Mouse (Mus musculus) embryonic facial prominence, embryonic 12.5 days (tissue): ENCODE data around the gene Trip10. TPM values are rescaled to one million over a fixed set of nuclear protein-coding genes. Genes with fewer than 3 reads are reported as not detected.
"Not testable (repeated sequence)": the region's sequence is repeated elsewhere in the genome, so short reads cannot be mapped to it uniquely, and the experiment has no call there.

Experiments
- ATAC-seq: fragments of 200-750 bp; cut with Nextera tagmentation; 2 replicates; pipeline ENCODE4 v1.8.0; 2017; ENCODE audit not compliant: insufficient number of reproducible peaks, insufficient read depth, low FRiP score, low TSS enrichment
- H3K27ac ChIP-seq: fragments of 300-500 bp; sonication (generic); 2 replicates; pipeline ENCODE4 v1.5.1; 2016; ENCODE audit warnings: mild to moderate bottlenecking
- H3K27me3 ChIP-seq: fragments of 300-500 bp; sonication (generic); 2 replicates; pipeline ENCODE4 v1.6.1; 2016; ENCODE audit warnings: mild to moderate bottlenecking, moderate library complexity
- H3K36me3 ChIP-seq: fragments of 300-500 bp; sonication (generic); 2 replicates; pipeline ENCODE4 v1.6.1; 2016; ENCODE audit warnings: mild to moderate bottlenecking
- H3K4me1 ChIP-seq: fragments of 300-500 bp; sonication (generic); 2 replicates; pipeline ENCODE4 v1.6.1; 2016
- H3K4me2 ChIP-seq: fragments of 300-500 bp; sonication (generic); replicated peaks from 2 replicates; pipeline ENCODE4 v1.6.1; 2016; ENCODE audit warnings: mild to moderate bottlenecking, moderate library complexity
- H3K4me3 ChIP-seq: fragments of 300-500 bp; sonication (generic); 2 replicates; pipeline ENCODE4 v1.5.1; 2016; ENCODE audit warnings: mild to moderate bottlenecking
- H3K9ac ChIP-seq: fragments of 300-500 bp; sonication (generic); 2 replicates; pipeline ENCODE4 v1.6.1; 2016; ENCODE audit warnings: mild to moderate bottlenecking, moderate library complexity
- H3K9me3 ChIP-seq: fragments of 300-500 bp; sonication (generic); 2 replicates; pipeline ENCODE4 v1.6.1; 2016; ENCODE audit warnings: mild to moderate bottlenecking, moderate library complexity
- WGBS: fragments of 180-500 bp; shearing (Covaris S2); methylation state at CpG from one replicate; pipeline ENCODE4 v1.1.7; 2016; 5-methylcytosine and 5-hydroxymethylcytosine counted together
- polyA plus RNA-seq: library from polyadenylated mRNA; unstranded; fragments of >200 nt; fragmentation: Nextera tagmentation; extraction: Ambion mirVana; gene quantifications from 2 replicates; pipeline ENCODE4 v1.2.1, GENCODE M21; 2016

Gene Trip10
- polyA plus RNA-seq, 1 experiment from 2014 or later = 35.6 TPM

DNA sequence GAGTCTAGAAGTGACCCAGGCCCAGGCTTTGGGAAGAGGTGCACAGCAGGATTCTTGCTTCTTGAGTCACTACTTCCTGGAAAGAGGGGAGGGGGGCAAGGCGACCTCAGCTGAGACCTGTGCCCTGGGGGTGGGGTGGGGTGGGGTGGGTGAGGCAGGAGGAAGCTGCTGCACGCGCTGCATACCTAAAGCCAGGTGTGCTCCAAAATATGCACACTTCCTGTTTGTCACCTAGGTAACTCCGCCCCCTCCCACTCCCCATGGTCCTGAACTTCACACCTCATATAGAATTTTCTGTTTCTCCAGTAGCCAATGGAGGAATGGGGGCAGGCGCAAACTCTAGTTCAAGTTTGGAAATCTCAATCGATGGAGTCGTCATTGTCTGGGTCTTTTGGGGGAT lies 24.6 kb downstream of the Trip10 start:
- Histone ChIP-seq H3K36me3 (no peaks in the 10 kb centered on the region), H3K9me3 (no peaks in the 10 kb centered on the region), H3K4me1 (peaks cover 11% of the 10 kb centered on the region; the same call in 1 of the 2 replicates), H3K27me3 (peaks cover 33% of the 10 kb centered on the region), H3K27ac (no peak overlapping the region), H3K9ac (no peak overlapping the region), H3K4me2 (no peak overlapping the region), H3K4me3 (no peak overlapping the region)
- 36% methylated on average over 7 of the region's 7 CpGs for WGBS
- no peak for ATAC-seq

DNA sequence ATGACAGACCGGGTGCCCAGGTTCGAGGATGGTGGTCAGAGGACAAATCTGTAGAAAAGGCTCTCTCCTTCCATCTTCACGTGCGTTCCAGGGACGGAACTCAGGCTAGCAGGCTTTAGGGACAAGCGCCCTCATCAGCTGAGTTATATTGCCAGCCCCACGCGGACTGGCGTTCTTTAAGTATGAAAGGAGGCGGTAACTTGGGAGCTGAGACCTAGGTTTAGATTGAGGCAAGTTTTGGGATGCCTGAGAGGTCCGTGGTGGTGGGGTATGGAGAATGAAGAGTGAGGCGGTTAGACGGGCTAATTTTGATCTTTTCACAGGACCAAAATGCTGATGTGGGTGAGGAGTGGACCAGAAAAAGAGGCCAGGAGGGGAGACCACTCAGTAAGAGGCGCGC lies 25.4 kb downstream of the Trip10 start:
- Histone ChIP-seq H3K4me3 (peak overlapping the region; percentile 47), H3K4me2 (peak overlapping the region; percentile 69), H3K36me3 (no peaks in the 10 kb centered on the region), H3K9ac (no peak overlapping the region), H3K27ac (no peak overlapping the region), H3K4me1 (peaks cover 11% of the 10 kb centered on the region; the same call in 1 of the 2 replicates), H3K27me3 (peaks cover 39% of the 10 kb centered on the region), H3K9me3 (no peaks in the 10 kb centered on the region)
- WGBS = 7% methylated on average over 15 of the region's 15 CpGs
- ATAC-seq = no peak

DNA sequence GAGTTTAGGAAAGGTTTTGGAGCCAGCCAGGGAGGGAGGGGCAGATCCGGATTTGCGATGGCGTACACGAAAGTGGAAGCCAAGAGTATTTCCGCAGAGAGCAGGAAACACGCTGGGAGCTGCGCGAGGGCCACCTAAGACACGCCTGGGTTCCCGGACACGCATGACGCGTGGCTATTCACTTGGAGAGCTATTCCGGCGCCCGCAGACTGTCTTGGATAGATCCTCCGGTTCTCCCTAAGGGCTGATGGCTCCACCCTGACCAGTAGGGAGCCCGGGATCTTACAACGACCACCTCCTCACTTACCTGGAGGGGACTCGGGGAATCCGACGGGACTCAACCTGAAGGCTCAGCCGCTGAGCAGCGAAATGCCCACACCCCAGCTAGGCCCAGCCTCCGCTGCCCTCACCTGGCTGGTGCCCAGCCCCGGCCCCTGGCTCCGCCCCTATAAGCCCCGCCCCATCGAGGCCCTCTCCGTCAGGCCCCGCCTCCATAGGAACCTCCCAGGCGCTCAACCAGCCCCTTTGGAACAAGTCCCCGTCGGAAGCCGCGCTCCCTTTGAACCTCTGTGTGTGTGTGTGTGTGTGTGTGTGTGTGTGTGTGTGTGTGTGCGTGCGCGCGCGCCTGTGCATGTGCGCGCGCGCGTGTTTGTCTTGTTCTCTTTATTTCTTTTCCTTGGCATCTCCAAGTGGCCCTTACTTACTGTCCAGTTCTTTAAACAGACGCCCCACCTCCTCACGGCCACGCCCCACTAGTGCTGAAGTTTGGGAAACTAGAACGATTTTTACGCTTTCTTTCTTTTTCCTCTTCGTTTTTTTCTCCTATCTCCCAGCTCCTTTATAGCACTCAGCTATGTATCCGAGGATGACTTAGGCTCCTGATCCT lies 26.1 kb downstream of the Trip10 start:
- H3K9me3 ChIP-seq = no peaks in the 10 kb centered on the region
- H3K9ac ChIP-seq = peak overlapping the region; percentile 30
- peak; percentile 62 for ATAC-seq
- 3% methylated on average over 53 of the region's 53 CpGs for WGBS
- H3K27ac ChIP-seq = no peak overlapping the region
- H3K4me1 ChIP-seq = peaks cover 11% of the 10 kb centered on the region; the same call in 1 of the 2 replicates
- H3K36me3 ChIP-seq = no peaks in the 10 kb centered on the region
- peaks cover 39% of the 10 kb centered on the region for H3K27me3 ChIP-seq
- H3K4me3 ChIP-seq = peak overlapping the region; percentile 47
- peak overlapping the region; percentile 69 for H3K4me2 ChIP-seq

DNA sequence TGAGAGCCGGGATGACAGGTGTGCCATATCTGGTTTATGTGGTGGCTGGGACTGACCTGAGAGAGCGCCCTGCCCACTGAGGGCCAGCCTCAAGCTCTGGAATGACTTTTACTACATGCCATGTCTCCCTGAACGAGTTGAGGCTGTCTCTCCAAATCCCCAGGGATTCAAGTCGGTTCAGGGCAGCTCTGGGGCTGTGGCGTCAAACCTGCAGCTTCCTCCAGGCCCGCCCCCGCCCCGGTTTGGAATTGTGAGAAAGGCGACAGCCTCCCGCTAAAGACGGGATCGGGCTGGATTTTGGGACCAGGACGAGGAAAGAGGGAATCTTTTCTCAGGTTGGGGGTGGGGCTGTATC lies 26.7 kb downstream of the Trip10 start:
- no peak for ATAC-seq
- H3K27me3 ChIP-seq = peaks cover 38% of the 10 kb centered on the region

GRCm38 (mm10) chr17:57276634-57277121 lies 27.4 kb downstream of the Trip10 start:
- H3K9ac ChIP-seq = no peak overlapping the region
- H3K9me3 ChIP-seq = no peaks in the 10 kb centered on the region
- peak overlapping the region; percentile 47 for H3K4me3 ChIP-seq
- peak overlapping the region; percentile 69 for H3K4me2 ChIP-seq
- ATAC-seq = no peak
- H3K36me3 ChIP-seq = no peaks in the 10 kb centered on the region
- under 1% methylated on average over 20 of the region's 20 CpGs for WGBS
- H3K4me1 ChIP-seq = peaks cover 11% of the 10 kb centered on the region; the same call in 1 of the 2 replicates
- no peak overlapping the region for H3K27ac ChIP-seq
- peaks cover 36% of the 10 kb centered on the region for H3K27me3 ChIP-seq

More for the DNA sequence above, 26.7 kb downstream of the Trip10 start:
- Histone ChIP-seq H3K27ac (no peak overlapping the region), H3K36me3 (no peaks in the 10 kb centered on the region), H3K4me2 (peak overlapping the region; percentile 69), H3K4me3 (peak overlapping the region; percentile 47), H3K9ac (no peak overlapping the region), H3K4me1 (peaks cover 11% of the 10 kb centered on the region; the same call in 1 of the 2 replicates), H3K9me3 (no peaks in the 10 kb centered on the region)
- 2% methylated on average over 13 of the region's 13 CpGs for WGBS

DNA sequence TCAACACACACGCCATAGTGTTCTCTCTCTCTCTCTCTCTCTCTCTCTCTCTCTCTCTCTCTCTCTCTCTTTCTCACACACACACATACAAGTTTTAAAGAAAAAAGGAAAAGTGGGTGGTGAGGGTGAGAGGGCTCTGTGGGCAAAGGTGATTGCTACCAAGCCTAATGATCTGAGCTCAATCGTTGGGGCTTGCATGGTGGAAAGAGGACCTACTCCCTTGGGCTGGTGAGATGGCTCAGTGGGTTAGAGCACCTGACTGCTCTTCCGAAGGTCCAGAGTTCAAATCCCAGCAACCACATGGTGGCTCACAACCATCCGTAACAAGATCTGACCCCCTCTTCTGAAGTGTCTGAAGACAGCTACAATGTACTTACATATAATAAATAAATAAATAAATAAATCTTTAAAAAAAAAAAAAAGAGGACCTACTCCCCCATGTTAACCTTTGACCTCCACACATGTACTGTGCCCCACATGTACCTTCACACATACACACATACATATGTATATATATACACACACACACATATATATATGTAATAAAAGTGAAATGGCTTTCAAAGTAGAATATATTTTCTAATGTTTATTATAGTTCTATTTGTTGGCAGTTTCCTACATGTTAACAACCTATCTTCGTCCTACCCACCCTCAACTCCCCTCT lies 28.5 kb downstream of the Trip10 start:
- Histone ChIP-seq H3K4me1 (peaks cover 11% of the 10 kb centered on the region; the same call in 1 of the 2 replicates), H3K27me3 (peaks cover 36% of the 10 kb centered on the region)
- not testable (repeated sequence) for H3K36me3 ChIP-seq, H3K4me2 ChIP-seq, H3K9me3 ChIP-seq, H3K27ac ChIP-seq, H3K4me3 ChIP-seq, H3K9ac ChIP-seq, ATAC-seq
- 79% methylated on average over 5 of the region's 5 CpGs for WGBS

- H3K9ac ChIP-seq = no peak overlapping the region
- H3K27ac ChIP-seq = no peak overlapping the region
- ATAC-seq = no peak
- no peak overlapping the region for H3K4me2 ChIP-seq
- no peaks in the 10 kb centered on the region for H3K9me3 ChIP-seq
- H3K36me3 ChIP-seq = no peaks in the 10 kb centered on the region
- WGBS = 74% methylated on average over 2 of the region's 2 CpGs
- peaks cover 11% of the 10 kb centered on the region; the same call in 1 of the 2 replicates for H3K4me1 ChIP-seq
- H3K4me3 ChIP-seq = no peak overlapping the region
- peaks cover 35% of the 10 kb centered on the region for H3K27me3 ChIP-seq
These were observed 29.3 kb downstream of the Trip10 start for GRCm38 (mm10) chr17:57278537-57278936.

GRCm38 (mm10) chr17:57278943-57279590 lies 29.8 kb downstream of the Trip10 start, which contains the start of gene Vav1:
TSS of gene Vav1 (plus strand) at chr17:57279100.
- Histone ChIP-seq H3K4me1 (peaks cover 11% of the 10 kb centered on the region; the same call in 1 of the 2 replicates), H3K4me3 (no peak within 1 kb of the TSS), H3K9me3 (no peaks in the 10 kb centered on the region), H3K27me3 (peaks cover 30% of the 10 kb centered on the region), H3K36me3 (no peaks in the 10 kb centered on the region), H3K27ac (no peak within 1 kb of the TSS), H3K9ac (no peak within 1 kb of the TSS), H3K4me2 (no peak within 1 kb of the TSS)
- WGBS = 66% methylated on average over 26 of the region's 26 CpGs
- ATAC-seq = no peak

GRCm38 (mm10) chr17:57279591-57280224 lies 30.5 kb downstream of the Trip10 start:
- peaks cover 11% of the 10 kb centered on the region; the same call in 1 of the 2 replicates for H3K4me1 ChIP-seq
- H3K4me2 ChIP-seq = no peak overlapping the region
- H3K36me3 ChIP-seq = no peaks in the 10 kb centered on the region
- H3K27me3 ChIP-seq = peaks cover 26% of the 10 kb centered on the region
- H3K9ac ChIP-seq = no peak overlapping the region
- H3K27ac ChIP-seq = no peak overlapping the region
- H3K9me3 ChIP-seq = no peaks in the 10 kb centered on the region
- no peak overlapping the region for H3K4me3 ChIP-seq
- no peak for ATAC-seq
- 57% methylated on average over 9 of the region's 9 CpGs for WGBS

DNA sequence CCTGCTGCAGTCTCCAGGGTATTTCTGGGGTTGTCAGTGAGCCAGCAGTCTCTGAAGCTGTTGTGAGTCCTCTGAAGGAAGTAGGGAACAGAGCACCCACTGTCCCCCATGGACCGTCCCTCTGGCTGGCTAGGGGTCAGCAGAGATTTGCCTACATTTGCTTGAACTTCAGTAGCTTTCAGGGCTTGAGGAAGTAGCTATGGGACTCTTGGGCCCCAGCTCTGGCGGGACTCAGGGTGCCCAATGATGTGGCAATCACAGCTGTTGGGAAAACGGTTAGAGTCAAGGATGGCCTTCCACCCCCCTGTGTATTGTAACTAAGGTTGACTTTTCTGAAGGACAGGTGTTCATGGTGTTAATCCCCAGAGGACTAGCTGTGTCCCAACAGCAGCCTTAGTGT lies 31.2 kb downstream of the Trip10 start:
- Histone ChIP-seq H3K27me3 (peaks cover 19% of the 10 kb centered on the region), H3K9me3 (no peaks in the 10 kb centered on the region), H3K4me2 (no peak overlapping the region), H3K27ac (no peak overlapping the region), H3K4me3 (no peak overlapping the region), H3K36me3 (no peaks in the 10 kb centered on the region), H3K9ac (no peak overlapping the region), H3K4me1 (peaks cover 9% of the 10 kb centered on the region; the same call in 1 of the 2 replicates)
- 77% methylated on average over 3 of the region's 3 CpGs for WGBS
- no peak for ATAC-seq

GRCm38 (mm10) chr17:57283906-57284305 lies 34.7 kb downstream of the Trip10 start:
- H3K9me3 ChIP-seq = no peaks in the 10 kb centered on the region
- no peak overlapping the region for H3K4me2 ChIP-seq
- H3K36me3 ChIP-seq = no peaks in the 10 kb centered on the region
- peaks cover 5% of the 10 kb centered on the region; the same call in 1 of the 2 replicates for H3K27me3 ChIP-seq
- H3K4me3 ChIP-seq = no peak overlapping the region
- no peaks in the 10 kb centered on the region for H3K4me1 ChIP-seq
- H3K9ac ChIP-seq = no peak overlapping the region
- 68% methylated on average over 5 of the region's 5 CpGs for WGBS
- ATAC-seq = no peak
- H3K27ac ChIP-seq = no peak overlapping the region
